Mouse (Mus musculus): ENCODE results near the gene Rxfp1. TPM values are rescaled to one million over a fixed set of nuclear protein-coding genes. Genes with fewer than 3 reads are reported as not detected.

Gene Rxfp1
- polyA plus RNA-seq, 1 experiment from 2014 or later = 0.05 TPM

DNA sequence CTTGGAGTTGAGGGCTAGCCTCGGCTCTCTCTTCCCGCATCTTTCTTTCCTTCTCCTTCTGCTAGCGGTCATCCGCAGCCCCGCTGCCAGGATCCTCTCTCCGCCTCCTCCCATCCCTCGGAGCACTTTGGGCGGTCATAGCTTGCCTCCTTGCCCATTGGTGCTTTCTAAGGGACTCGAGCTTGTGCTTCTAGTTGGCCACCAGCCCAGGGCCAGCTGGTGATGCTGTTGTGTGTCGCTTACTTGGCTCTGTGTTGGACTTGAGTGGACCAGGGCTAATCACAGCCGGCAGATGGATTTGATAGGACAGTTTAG, 108.3 kb downstream of the Rxfp1 start, which contains the start of gene Etfdh:
TSS of gene Etfdh (minus strand) at position 85 of the 315 bp plus-strand sequence.
- under 1% methylated on average over 10 of the region's 11 CpGs for WGBS
- ATAC-seq (ENCODE audit: low read depth) = peak; percentile 45

DNA sequence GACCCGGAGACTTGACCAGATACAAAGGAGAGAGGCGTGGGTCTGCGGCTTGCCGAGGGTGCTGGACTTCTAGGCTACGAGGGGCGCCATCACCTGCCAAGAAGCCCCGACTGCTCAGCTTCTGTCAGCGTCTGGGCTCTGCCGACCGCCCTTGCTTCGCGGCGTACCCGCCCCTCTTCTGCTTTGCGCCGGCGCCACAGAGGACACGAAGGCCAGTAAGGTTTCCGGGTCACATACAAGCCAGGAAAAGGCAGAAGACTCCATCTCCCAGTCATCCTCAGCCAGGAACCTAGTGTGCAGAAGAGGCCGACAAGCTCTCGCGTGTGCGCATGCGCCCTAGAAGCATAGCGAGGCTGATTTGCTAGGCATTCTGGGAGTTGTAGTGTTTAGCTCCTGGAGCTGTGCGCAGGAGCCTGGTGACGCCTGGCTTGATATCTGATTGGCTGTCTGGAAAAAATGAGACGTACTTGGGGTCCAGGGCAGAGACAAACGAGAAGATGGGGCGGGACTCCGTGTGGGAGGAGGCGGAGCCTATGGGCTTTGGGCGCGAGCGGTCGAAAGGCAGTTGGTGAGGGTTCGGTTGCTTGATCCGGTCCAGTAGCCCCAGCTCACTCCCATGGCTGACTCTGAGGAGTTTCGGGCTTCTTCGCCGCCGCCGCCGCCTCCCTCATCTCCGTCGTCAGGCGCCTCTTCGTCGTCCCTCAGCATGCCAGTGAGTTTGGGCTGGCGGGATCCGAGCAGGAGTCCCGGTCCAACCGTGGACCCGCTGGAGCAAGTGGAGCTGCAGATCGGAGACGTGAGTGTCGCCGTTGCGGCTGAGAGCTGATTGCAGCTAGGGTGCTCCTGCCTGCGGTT, 108.9 kb downstream of the Rxfp1 start, which contains the start of gene 4930579G24Rik:
TSS of gene 4930579G24Rik (plus strand) at position 519 of the 855 bp plus-strand sequence.
- Histone ChIP-seq H3K27me3 (ENCODE audit: control insufficient read depth, insufficient read depth, low read length) (no peaks in the 10 kb centered on the region), H3K9ac (replicated peaks; ENCODE audit: low read depth, low read length) (peak within 1 kb of the TSS; percentile 74), H3K4me3 (ENCODE audit: low read depth, low read length) (peak within 1 kb of the TSS; percentile 71), H3K4me2 (ENCODE audit: low read depth, low read length) (peak within 1 kb of the TSS; percentile 81), H3K36me3 (ENCODE audit: control insufficient read depth, insufficient read depth, low read length) (no peaks in the 10 kb centered on the region; the same call in 1 of the 2 replicates), H3K9me3 (ENCODE audit: control insufficient read depth, low read length) (no peaks in the 10 kb centered on the region), H3K27ac (ENCODE audit: low read depth, low read length) (peak within 1 kb of the TSS; percentile 78), H3K4me1 (ENCODE audit: control insufficient read depth, insufficient read depth, low read length) (no peaks in the 10 kb centered on the region)
- peak; percentile 99 for ATAC-seq (ENCODE audit: low read depth)
- WGBS = under 1% methylated on average over 59 of the region's 60 CpGs

More for the DNA sequence above, 108.3 kb downstream of the Rxfp1 start, which contains the start of gene Etfdh:
- Histone ChIP-seq H3K4me2 (ENCODE audit: low read depth, low read length) (peak within 1 kb of the TSS; percentile 81), H3K36me3 (ENCODE audit: control insufficient read depth, insufficient read depth, low read length) (no peaks in the 10 kb centered on the region; the same call in 1 of the 2 replicates), H3K9me3 (ENCODE audit: control insufficient read depth, low read length) (no peaks in the 10 kb centered on the region), H3K27ac (ENCODE audit: low read depth, low read length) (peak within 1 kb of the TSS; percentile 78), H3K9ac (replicated peaks; ENCODE audit: low read depth, low read length) (peak within 1 kb of the TSS; percentile 74), H3K4me3 (ENCODE audit: low read depth, low read length) (peak within 1 kb of the TSS; percentile 71), H3K4me1 (ENCODE audit: control insufficient read depth, insufficient read depth, low read length) (no peaks in the 10 kb centered on the region), H3K27me3 (ENCODE audit: control insufficient read depth, insufficient read depth, low read length) (no peaks in the 10 kb centered on the region)

GRCm38 (mm10) chr3:79628182-79628560, 109.5 kb downstream of the Rxfp1 start:
- H3K9ac ChIP-seq (replicated peaks; ENCODE audit: low read depth, low read length) = peak overlapping the region; percentile 59
- H3K4me1 ChIP-seq (ENCODE audit: control insufficient read depth, insufficient read depth, low read length) = no peaks in the 10 kb centered on the region
- no peaks in the 10 kb centered on the region for H3K9me3 ChIP-seq (ENCODE audit: control insufficient read depth, low read length)
- ATAC-seq (ENCODE audit: low read depth) = no peak; the same call in 1 of the 2 replicates
- peak overlapping the region; percentile 81 for H3K4me2 ChIP-seq (ENCODE audit: low read depth, low read length)
- peak overlapping the region; percentile 71 for H3K4me3 ChIP-seq (ENCODE audit: low read depth, low read length)
- H3K27me3 ChIP-seq (ENCODE audit: control insufficient read depth, insufficient read depth, low read length) = no peaks in the 10 kb centered on the region
- WGBS = under 1% methylated on average over 9 of the region's 9 CpGs
- peak overlapping the region; percentile 78 for H3K27ac ChIP-seq (ENCODE audit: low read depth, low read length)
- no peaks in the 10 kb centered on the region; the same call in 1 of the 2 replicates for H3K36me3 ChIP-seq (ENCODE audit: control insufficient read depth, insufficient read depth, low read length)

GRCm38 (mm10) chr3:79627484-79628181, 110.0 kb downstream of the Rxfp1 start:
- no peak for ATAC-seq (ENCODE audit: low read depth)
- H3K9ac ChIP-seq (replicated peaks; ENCODE audit: low read depth, low read length) = peak overlapping the region; percentile 59; the same call in 1 of the 2 replicates
- H3K27me3 ChIP-seq (ENCODE audit: control insufficient read depth, insufficient read depth, low read length) = no peaks in the 10 kb centered on the region
- no peaks in the 10 kb centered on the region for H3K9me3 ChIP-seq (ENCODE audit: control insufficient read depth, low read length)
- H3K4me3 ChIP-seq (ENCODE audit: low read depth, low read length) = peak overlapping the region; percentile 71
- H3K27ac ChIP-seq (ENCODE audit: low read depth, low read length) = peak overlapping the region; percentile 78; the same call in 1 of the 2 replicates
- 31% methylated on average over 10 of the region's 10 CpGs for WGBS
- H3K4me1 ChIP-seq (ENCODE audit: control insufficient read depth, insufficient read depth, low read length) = no peaks in the 10 kb centered on the region
- H3K4me2 ChIP-seq (ENCODE audit: low read depth, low read length) = peak overlapping the region; percentile 81
- H3K36me3 ChIP-seq (ENCODE audit: control insufficient read depth, insufficient read depth, low read length) = peaks cover 2% of the 10 kb centered on the region; the same call in 1 of the 2 replicates

GRCm38 (mm10) chr3:79609886-79610285, 127.8 kb downstream of the Rxfp1 start:
- Histone ChIP-seq H3K4me2 (ENCODE audit: low read depth, low read length) (no peak overlapping the region), H3K27me3 (ENCODE audit: control insufficient read depth, insufficient read depth, low read length) (no peaks in the 10 kb centered on the region), H3K9me3 (ENCODE audit: control insufficient read depth, low read length) (no peaks in the 10 kb centered on the region), H3K4me3 (ENCODE audit: low read depth, low read length) (no peak overlapping the region), H3K36me3 (ENCODE audit: control insufficient read depth, insufficient read depth, low read length) (peaks cover 47% of the 10 kb centered on the region), H3K4me1 (ENCODE audit: control insufficient read depth, insufficient read depth, low read length) (no peaks in the 10 kb centered on the region), H3K9ac (replicated peaks; ENCODE audit: low read depth, low read length) (no peak overlapping the region), H3K27ac (ENCODE audit: low read depth, low read length) (no peak overlapping the region)
- ATAC-seq (ENCODE audit: low read depth) = no peak
- WGBS = 100% methylated on average over 2 of the region's 2 CpGs

DNA sequence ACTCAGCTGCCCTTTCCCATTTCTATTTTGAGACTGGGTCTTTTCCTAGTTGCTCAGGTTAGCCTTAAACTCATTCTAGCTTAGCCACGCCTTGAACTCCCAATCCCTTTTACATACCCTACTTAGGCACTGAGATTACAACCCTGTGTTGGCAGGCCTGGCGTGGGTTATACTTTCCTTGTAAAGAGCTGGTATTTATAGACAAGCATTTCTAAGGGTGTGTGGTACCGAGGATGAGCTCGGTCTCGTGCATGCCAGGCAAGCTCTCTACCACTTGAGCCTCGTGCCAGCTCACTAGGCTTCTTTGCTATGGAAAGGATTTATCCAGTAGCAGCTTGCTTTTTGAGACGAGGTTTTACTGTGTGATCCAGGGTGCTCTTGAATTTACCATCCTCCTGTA, 142.2 kb downstream of the Rxfp1 start:
- H3K27ac ChIP-seq (ENCODE audit: low read depth, low read length) = no peak overlapping the region
- no peak for ATAC-seq (ENCODE audit: low read depth)
- no peak overlapping the region for H3K9ac ChIP-seq (replicated peaks; ENCODE audit: low read depth, low read length)
- no peaks in the 10 kb centered on the region for H3K27me3 ChIP-seq (ENCODE audit: control insufficient read depth, insufficient read depth, low read length)
- no peak overlapping the region for H3K4me2 ChIP-seq (ENCODE audit: low read depth, low read length)
- no peaks in the 10 kb centered on the region for H3K9me3 ChIP-seq (ENCODE audit: control insufficient read depth, low read length)
- H3K4me3 ChIP-seq (ENCODE audit: low read depth, low read length) = no peak overlapping the region
- H3K4me1 ChIP-seq (ENCODE audit: control insufficient read depth, insufficient read depth, low read length) = peaks cover 5% of the 10 kb centered on the region; the same call in 1 of the 2 replicates
- peaks cover 51% of the 10 kb centered on the region for H3K36me3 ChIP-seq (ENCODE audit: control insufficient read depth, insufficient read depth, low read length)
- WGBS = 92% methylated on average over 7 of the region's 7 CpGs

DNA sequence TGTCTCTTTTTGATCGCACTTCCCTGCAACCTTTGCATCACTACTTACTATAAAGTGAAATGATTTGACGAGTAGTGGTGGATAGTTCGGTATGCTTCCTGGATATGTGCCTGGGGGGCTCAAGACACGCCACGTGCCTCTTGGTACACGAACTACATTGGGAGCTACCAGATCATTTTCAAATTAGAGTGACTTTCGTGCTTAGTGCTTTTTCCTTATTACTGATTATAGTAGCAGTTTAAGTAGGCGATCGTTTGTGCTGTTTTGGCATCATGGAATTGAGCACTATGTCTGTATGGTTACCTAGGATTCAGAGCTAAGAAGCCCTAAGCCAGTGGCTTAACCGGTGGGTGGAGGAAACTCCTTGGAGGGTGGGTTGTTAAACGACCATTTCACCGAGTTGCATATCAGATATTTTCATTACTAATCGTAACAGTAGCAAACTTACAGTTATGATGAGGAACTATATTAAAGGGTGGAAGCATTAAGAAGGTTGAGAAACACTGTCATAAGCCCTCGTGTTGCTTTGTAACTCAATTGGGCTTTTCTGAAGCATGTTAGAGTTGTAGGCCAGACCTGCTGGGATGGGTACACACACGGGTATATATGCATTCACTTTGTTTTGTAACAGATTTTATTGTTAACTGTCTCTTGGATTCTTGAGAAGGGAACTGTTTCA, 145.7 kb downstream of the Rxfp1 start:
- Histone ChIP-seq H3K27ac (ENCODE audit: low read depth, low read length) (peak overlapping the region; percentile 58; the same call in 1 of the 2 replicates), H3K9ac (replicated peaks; ENCODE audit: low read depth, low read length) (peak overlapping the region; percentile 72), H3K4me1 (ENCODE audit: control insufficient read depth, insufficient read depth, low read length) (peaks cover 5% of the 10 kb centered on the region; the same call in 1 of the 2 replicates), H3K4me2 (ENCODE audit: low read depth, low read length) (peak overlapping the region; percentile 91), H3K9me3 (ENCODE audit: control insufficient read depth, low read length) (no peaks in the 10 kb centered on the region), H3K4me3 (ENCODE audit: low read depth, low read length) (peak overlapping the region; percentile 83), H3K27me3 (ENCODE audit: control insufficient read depth, insufficient read depth, low read length) (no peaks in the 10 kb centered on the region), H3K36me3 (ENCODE audit: control insufficient read depth, insufficient read depth, low read length) (peaks cover 26% of the 10 kb centered on the region)
- ATAC-seq (ENCODE audit: low read depth) = peak; percentile 18; the same call in 1 of the 2 replicates
- 5% methylated on average over 15 of the region's 15 CpGs for WGBS
